Mouse (Mus musculus) myocyte (in vitro differentiated cells): Measurements from ENCODE around the gene Ncoa3. TPM values are rescaled to one million over a fixed set of nuclear protein-coding genes. Genes with fewer than 3 reads are reported as not detected.

Experiments used
- H3K27me3 ChIP-seq: one replicate; pipeline ENCODE4 v1.6.1; 2011; ENCODE audit not compliant: control insufficient read depth, insufficient read depth, insufficient read length
- H3K36me3 ChIP-seq: one replicate; pipeline ENCODE4 v1.6.1; 2011; ENCODE audit not compliant: control insufficient read depth, insufficient read depth
- H3K4me2 ChIP-seq: one replicate; pipeline ENCODE4 v1.6.1; 2011; ENCODE audit warnings: low read depth, control low read depth
- H3K4me3 ChIP-seq: one replicate; pipeline ENCODE4 v1.5.1; 2011; ENCODE audit warnings: mild to moderate bottlenecking, control low read depth, moderate library complexity
- H3K79me2 ChIP-seq: one replicate; pipeline ENCODE4 v1.6.1; 2011; ENCODE audit not compliant: control insufficient read depth, insufficient read depth
- H3ac ChIP-seq: one replicate; pipeline ENCODE4 v1.6.1; 2011; ENCODE audit not compliant: control insufficient read depth, insufficient read length
- CEBPB ChIP-seq: IDR thresholded peaks from 2 replicates; pipeline ENCODE4 v1.6.1; 2011; ENCODE audit warnings: mild to moderate bottlenecking, moderate library complexity; ENCODE audit not compliant: poor library complexity, insufficient read depth, severe bottlenecking
- E2F4 ChIP-seq: IDR thresholded peaks from one replicate; pipeline ENCODE4 v1.6.1; 2011; ENCODE audit warnings: mild to moderate bottlenecking, control low read depth, moderate library complexity; ENCODE audit not compliant: insufficient read depth
- MAX ChIP-seq: IDR thresholded peaks from one replicate; pipeline ENCODE4 v1.6.1; 2011; ENCODE audit warnings: low read depth, mild to moderate bottlenecking, control low read depth
- MYOD1 ChIP-seq, 3 experiments: IDR thresholded peaks; one replicate each; pipeline ENCODE4 v1.6.1; 2011; ENCODE audit warnings: control low read depth in 2 of 3, low read depth in 2 of 3, mild to moderate bottlenecking in 2 of 3, moderate library complexity in 1 of 3; ENCODE audit not compliant: insufficient read length in 2 of 3, control insufficient read depth in 1 of 3
- MYOG ChIP-seq, 3 experiments: IDR thresholded peaks; one replicate each; pipeline ENCODE4 v1.6.1; 2011; ENCODE audit warnings: control low read depth in 2 of 3, low read depth in 2 of 3, mild to moderate bottlenecking in 2 of 3; ENCODE audit not compliant: insufficient read length in 2 of 3, control insufficient read depth in 1 of 3, insufficient read depth in 1 of 3
- POLR2A ChIP-seq: IDR thresholded peaks from one replicate; pipeline ENCODE4 v1.6.1; 2011; ENCODE audit warnings: low read depth, mild to moderate bottlenecking, control low read depth, moderate library complexity; ENCODE audit not compliant: insufficient read length
- POLR2AphosphoS2 ChIP-seq: IDR thresholded peaks from one replicate; pipeline ENCODE4 v1.6.1; 2011; ENCODE audit warnings: low read depth, control low read depth; ENCODE audit not compliant: insufficient read length
- REST ChIP-seq: IDR thresholded peaks from one replicate; pipeline ENCODE4 v1.6.1; 2011; ENCODE audit warnings: mild to moderate bottlenecking, control low read depth, moderate library complexity; ENCODE audit not compliant: insufficient read depth, insufficient read length
- SRF ChIP-seq: IDR thresholded peaks from one replicate; pipeline ENCODE4 v1.6.1; 2011; ENCODE audit warnings: low read depth; ENCODE audit not compliant: control insufficient read depth, insufficient read length
- TCF12 ChIP-seq: IDR thresholded peaks from one replicate; pipeline ENCODE4 v1.6.1; 2011; ENCODE audit warnings: mild to moderate bottlenecking, control low read depth; ENCODE audit not compliant: poor library complexity, insufficient read depth, severe bottlenecking
- TCF3 ChIP-seq: IDR thresholded peaks from one replicate; pipeline ENCODE4 v1.6.1; 2011; ENCODE audit warnings: low read depth, control low read depth; ENCODE audit not compliant: insufficient read length
- USF1 ChIP-seq: IDR thresholded peaks from one replicate; pipeline ENCODE4 v1.6.1; 2011; ENCODE audit warnings: low read depth, mild to moderate bottlenecking, control low read depth, moderate library complexity
- polyA plus RNA-seq: library from polyadenylated mRNA; unstranded; fragments of >200 nt; fragmentation: generic; extraction: Trizol; gene quantifications from one replicate; pipeline ENCODE4 v1.2.1, GENCODE M21; 2012; ENCODE audit warnings: missing spikeins

The Ncoa3 gene
- polyA plus RNA-seq, 1 experiment: 5.8 TPM

DNA sequence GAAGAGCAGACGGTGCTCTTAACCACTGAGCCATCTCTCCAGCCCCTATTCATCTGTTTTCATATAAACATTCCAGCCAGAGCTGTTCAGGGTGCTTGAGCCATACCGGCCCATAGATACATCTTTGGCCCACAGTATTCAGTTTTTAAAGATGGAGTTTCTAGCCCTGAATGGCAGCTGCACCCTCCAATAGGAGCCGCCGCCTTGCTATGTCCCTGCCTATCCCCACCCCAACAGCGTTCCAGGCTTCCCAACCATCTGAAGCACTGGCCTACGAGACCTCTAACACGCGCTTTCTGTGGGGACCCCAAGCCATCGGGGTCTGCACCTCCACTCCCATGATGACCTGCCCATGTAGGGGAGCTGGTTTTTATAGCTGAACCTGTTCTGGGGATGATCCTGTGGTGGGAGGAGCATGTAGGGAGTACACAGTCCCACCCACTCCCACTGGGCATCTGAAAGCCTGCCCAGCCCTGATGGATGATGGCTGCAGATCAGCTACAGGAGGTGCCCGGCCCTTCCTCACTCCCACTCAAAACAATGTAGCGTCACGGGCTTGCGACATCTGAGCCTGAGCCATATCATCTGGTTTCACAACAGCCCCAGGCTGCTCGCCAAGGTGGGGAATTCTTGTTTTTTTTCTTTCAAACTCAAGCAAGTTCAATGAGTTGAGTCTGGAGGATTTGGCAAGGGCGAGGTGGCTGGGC lies 123.3 kb downstream of the Ncoa3 start:
- Histone ChIP-seq H3ac (no peak overlapping the region), H3K79me2 (no peaks in the 10 kb centered on the region), H3K4me3 (no peak overlapping the region), H3K36me3 (no peaks in the 10 kb centered on the region), H3K27me3 (no peaks in the 10 kb centered on the region), H3K4me2 (no peak overlapping the region)
- peak; percentile 67; the same call in 1 of the 2 replicates for TF ChIP-seq CEBPB
- TF ChIP-seq TCF3: no peak
- TF ChIP-seq REST: no peak

DNA sequence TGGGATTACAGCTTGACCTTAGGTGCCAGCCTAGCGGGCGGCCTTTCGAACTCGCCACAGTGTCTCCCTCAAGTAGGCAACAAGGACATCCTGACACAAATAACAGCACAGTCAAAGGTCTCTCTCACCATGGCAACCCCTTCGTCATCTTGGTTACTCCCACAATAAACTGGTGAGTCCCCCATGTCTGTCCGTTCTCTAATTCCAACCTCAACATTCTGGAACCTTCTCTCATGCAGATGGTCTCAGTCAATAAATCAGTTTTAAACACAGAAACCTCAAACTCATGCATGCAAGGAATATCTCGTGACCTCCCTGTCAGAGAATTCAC lies 123.8 kb downstream of the Ncoa3 start:
- Histone ChIP-seq H3ac (no peak overlapping the region), H3K79me2 (no peaks in the 10 kb centered on the region), H3K27me3 (no peaks in the 10 kb centered on the region), H3K4me2 (no peak overlapping the region), H3K4me3 (no peak overlapping the region), H3K36me3 (no peaks in the 10 kb centered on the region)
- TF ChIP-seq MYOG (IDR thresholded peaks at IDR 0.05; ENCODE audit: control insufficient read depth in 1 of 3, insufficient read depth in 1 of 3, insufficient read length in 2 of 3, low read depth in 2 of 3): no peak
- no peak for TF ChIP-seq MAX
- TF ChIP-seq SRF: no peak
- TF ChIP-seq POLR2A: no peak
- TF ChIP-seq TCF3: no peak
- TF ChIP-seq REST: no peak

DNA sequence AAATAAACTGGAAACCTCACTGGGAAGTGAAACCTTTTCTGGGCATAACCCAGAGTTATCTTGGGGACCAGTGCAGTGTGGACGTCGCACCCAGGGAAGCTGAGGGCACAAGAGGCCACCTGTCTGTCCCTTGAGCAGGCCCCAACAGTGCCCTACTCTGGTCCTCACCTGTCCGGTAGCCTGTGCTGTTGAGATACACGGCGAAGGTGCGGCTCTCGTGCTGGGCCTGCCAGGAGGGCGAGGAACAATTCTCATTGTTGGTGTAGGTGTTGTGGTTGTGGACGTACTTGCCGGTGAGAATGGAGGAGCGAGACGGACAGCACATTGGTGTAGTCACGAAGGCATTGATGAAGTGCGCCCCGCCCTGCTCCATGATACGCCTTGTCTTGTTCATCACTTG lies 124.3 kb downstream of the Ncoa3 start:
- no peak overlapping the region for H3K4me3 ChIP-seq
- H3ac ChIP-seq: no peak overlapping the region
- no peaks in the 10 kb centered on the region for H3K36me3 ChIP-seq
- H3K4me2 ChIP-seq: no peak overlapping the region
- TF ChIP-seq SRF: no peak
- no peak for TF ChIP-seq USF1
- no peak for TF ChIP-seq MYOG (IDR thresholded peaks at IDR 0.05; ENCODE audit: control insufficient read depth in 1 of 3, insufficient read depth in 1 of 3, insufficient read length in 2 of 3, low read depth in 2 of 3)
- TF ChIP-seq CEBPB: no peak
- no peak for TF ChIP-seq POLR2A
- TF ChIP-seq REST: no peak
- no peak for TF ChIP-seq MYOD1 (IDR thresholded peaks at IDR 0.05; ENCODE audit: control insufficient read depth in 1 of 3, insufficient read length in 2 of 3, low read depth in 2 of 3)
- no peak for TF ChIP-seq POLR2AphosphoS2
- no peak for TF ChIP-seq MAX
- TF ChIP-seq TCF12: no peak
- no peaks in the 10 kb centered on the region for H3K79me2 ChIP-seq
- no peaks in the 10 kb centered on the region for H3K27me3 ChIP-seq

DNA sequence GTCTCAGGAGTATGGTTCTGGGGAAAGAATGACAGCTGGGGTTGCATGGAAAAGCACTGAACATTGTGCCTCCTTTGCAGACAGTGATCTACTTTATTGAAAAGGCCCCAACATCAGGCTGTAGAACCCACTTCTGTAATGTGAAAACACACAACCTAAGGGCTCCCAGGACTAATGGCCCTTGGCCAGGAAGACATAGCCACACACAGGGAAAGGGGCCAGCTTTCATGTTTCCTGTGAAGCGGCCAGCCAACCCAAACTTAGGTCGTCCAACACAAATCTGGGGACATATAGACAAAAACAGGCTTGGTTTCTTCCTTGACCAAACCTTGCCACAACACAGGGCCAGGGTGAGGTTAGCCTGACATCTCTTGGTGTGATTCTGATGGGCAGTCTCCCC lies 127.6 kb downstream of the Ncoa3 start:
- H3K36me3 ChIP-seq: no peaks in the 10 kb centered on the region
- no peaks in the 10 kb centered on the region for H3K27me3 ChIP-seq
- H3ac ChIP-seq: no peak overlapping the region
- H3K4me2 ChIP-seq: no peak overlapping the region
- no peak overlapping the region for H3K4me3 ChIP-seq
- no peaks in the 10 kb centered on the region for H3K79me2 ChIP-seq
- TF ChIP-seq POLR2AphosphoS2 (no peak), CEBPB (no peak), MYOD1 (IDR thresholded peaks at IDR 0.05; ENCODE audit: control insufficient read depth in 1 of 3, insufficient read length in 2 of 3, low read depth in 2 of 3) (no peak), SRF (no peak), POLR2A (no peak), TCF12 (no peak), MAX (no peak), TCF3 (no peak), REST (no peak), MYOG (IDR thresholded peaks at IDR 0.05; ENCODE audit: control insufficient read depth in 1 of 3, insufficient read depth in 1 of 3, insufficient read length in 2 of 3, low read depth in 2 of 3) (no peak), E2F4 (no peak), USF1 (no peak)

DNA sequence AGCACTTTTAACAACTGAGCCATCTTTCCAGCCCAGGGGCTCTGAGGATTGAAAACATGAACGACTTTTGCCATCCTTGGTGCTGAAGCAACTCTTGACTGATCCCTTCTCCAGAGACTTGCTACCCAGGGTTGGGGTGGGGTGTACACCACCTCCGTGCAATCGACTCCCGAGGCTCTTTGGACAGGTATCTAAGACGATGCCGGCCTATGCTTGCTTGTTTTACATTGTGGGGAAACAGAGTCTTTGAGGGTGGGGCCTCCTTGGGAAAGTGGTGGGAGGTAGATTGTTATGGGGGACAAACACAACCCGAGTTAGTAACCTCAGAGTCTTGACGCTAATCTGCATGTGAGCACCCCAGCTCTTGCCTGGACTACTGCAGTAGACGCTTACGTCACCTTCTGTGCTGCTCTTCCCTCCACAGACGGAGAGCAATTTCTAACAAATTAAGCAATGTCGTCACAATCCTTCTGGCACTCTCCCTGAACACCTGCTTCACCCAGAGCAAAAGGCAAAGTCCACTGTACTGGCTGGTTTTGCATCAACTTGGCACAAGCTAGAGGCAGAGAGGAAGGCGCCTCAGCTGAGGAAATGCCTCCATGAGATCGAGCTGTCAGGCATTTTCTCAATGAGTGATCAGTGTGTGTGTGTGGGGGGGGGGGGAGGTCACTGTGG lies 129.4 kb downstream of the Ncoa3 start:
- Histone ChIP-seq H3K4me3 (no peak overlapping the region), H3K4me2 (no peak overlapping the region), H3K27me3 (no peaks in the 10 kb centered on the region), H3ac (no peak overlapping the region), H3K79me2 (no peaks in the 10 kb centered on the region), H3K36me3 (no peaks in the 10 kb centered on the region)
- TF ChIP-seq MYOD1 (IDR thresholded peaks at IDR 0.05; ENCODE audit: control insufficient read depth in 1 of 3, insufficient read length in 2 of 3, low read depth in 2 of 3) (peak in 1 of 3 experiments; percentile 3), MAX (no peak)
